15 mouse cellular contexts compared by ENCODE assay signal in genomic region chr7:65430401-65430800, GRCm38 (mm10).
DNase-seq lines count a peak whose midpoint lies in the region; ATAC-seq and TF ChIP-seq lines count a peak whose summit lies in the region.
"Had no signal": no experiment of that assay in that cellular context is flagged by ENCODE, and none has a peak within 500 bp of the region (broad histone marks: within the 10 kb centered on the region; RNA-seq: fewer than 3 reads in every experiment).

No protein-coding gene starts in this region.

- H3K27ac ChIP-seq in brown adipose tissue, adult 24 weeks (replicated peaks; ENCODE audit: low read depth, low read length), result peak overlapping the region; percentile 31; the same call in 1 of the 2 replicates
- 0 out of 2 replicates have a peak overlapping the region, but pooled peaks have one; percentile 44 for H3K27ac ChIP-seq in limb, embryonic 14.5 days (replicated peaks; ENCODE audit: low read depth, low read length)
- H3K27ac ChIP-seq: forebrain, embryonic 13.5 days; heart, embryonic 15.5 days; liver, embryonic 12.5 days; midbrain, embryonic 12.5 days had no signal

- 12% methylated on average over 8 of the region's 8 CpGs for WGBS in limb, embryonic 14.5 days

- H3K9ac ChIP-seq in limb, embryonic 14.5 days (ENCODE audit: low read depth, low read length, severe bottlenecking), result no peak overlapping the region
- H3K9ac ChIP-seq: forebrain, embryonic 13.5 days; heart, embryonic 15.5 days; liver, embryonic 12.5 days; midbrain, embryonic 12.5 days had no signal

- peak; percentile 29 for DNase-seq in kidney, postnatal 14 days
- DNase-seq in kidney, adult 8-10 months, result no peak
- peak; percentile 12 for DNase-seq in limb, embryonic 14.5 days (ENCODE audit: low spot score)
- peak; percentile 27 for DNase-seq in yolk sac, embryonic 10.5 days (ENCODE audit: low spot score)
- no peak for DNase-seq in liver
- DNase-seq in layer of hippocampus, postnatal 25 days (ENCODE audit: extremely low spot score in 1 of 2, low spot score in 1 of 2), result no peak
- DNase-seq: gastrocnemius, postnatal 25 days; thymus, adult 2 months had no signal

- no peak overlapping the region for H3K4me3 ChIP-seq in brown adipose tissue, adult 24 weeks (ENCODE audit: insufficient read depth, low read depth, low read length)
- no peak overlapping the region for H3K4me3 ChIP-seq in limb, embryonic 14.5 days (replicated peaks; ENCODE audit: low read length)
- H3K4me3 ChIP-seq: forebrain, embryonic 13.5 days; heart, embryonic 15.5 days; liver, embryonic 12.5 days; midbrain, embryonic 12.5 days had no signal

- H3K36me3 ChIP-seq in limb, embryonic 14.5 days (ENCODE audit: control insufficient read depth, insufficient read depth, low read length), result no peaks in the 10 kb centered on the region
- H3K36me3 ChIP-seq: heart, embryonic 15.5 days; liver, embryonic 12.5 days; midbrain, embryonic 12.5 days had no signal

- H3K4me2 ChIP-seq in limb, embryonic 14.5 days (replicated peaks; ENCODE audit: low read depth, low read length, severe bottlenecking), result no peak overlapping the region
- H3K4me2 ChIP-seq: forebrain, embryonic 13.5 days; heart, embryonic 15.5 days; liver, embryonic 12.5 days; midbrain, embryonic 12.5 days had no signal

- no peak for ATAC-seq in limb, embryonic 14.5 days (ENCODE audit: low FRiP score, low read depth)
- ATAC-seq: forebrain, embryonic 13.5 days; hindbrain, embryonic 16.5 days; liver, embryonic 12.5 days had no signal

- H3K9me3 ChIP-seq in limb, embryonic 14.5 days (ENCODE audit: control insufficient read depth, low read length), result no peaks in the 10 kb centered on the region
- H3K9me3 ChIP-seq: forebrain, embryonic 13.5 days; heart, embryonic 15.5 days; liver, embryonic 12.5 days; midbrain, embryonic 12.5 days had no signal

- peaks cover 5% of the 10 kb centered on the region for H3K4me1 ChIP-seq in brown adipose tissue, adult 24 weeks (ENCODE audit: control insufficient read depth, insufficient read depth, insufficient read length, low read length)
- H3K4me1 ChIP-seq in limb, embryonic 14.5 days (ENCODE audit: control insufficient read depth, insufficient read depth, low read length), result peaks cover 16% of the 10 kb centered on the region
- H3K4me1 ChIP-seq: heart, embryonic 15.5 days; liver, embryonic 12.5 days had no signal

- TF ChIP-seq POLR2A in limb, embryonic 14.5 days (IDR thresholded peaks at IDR 0.05; ENCODE audit: borderline replicate concordance, extremely low read depth, insufficient read depth, insufficient read length), result no peak

- no peaks in the 10 kb centered on the region for H3K27me3 ChIP-seq in limb, embryonic 14.5 days (ENCODE audit: control insufficient read depth, insufficient read depth, low read length)
- H3K27me3 ChIP-seq: CH12.LX; forebrain, embryonic 13.5 days; heart, embryonic 15.5 days had no signal

Comparison
In these comparisons a context has a peak if more than half of its experiments do, and no peak if none do; other contexts are left out.
1. DNase-seq: peak in kidney, postnatal 14 days (single experiment), limb, embryonic 14.5 days (single experiment) and yolk sac, embryonic 10.5 days (single experiment); none in kidney, adult 8-10 months (0 of 2), liver (single experiment) and layer of hippocampus, postnatal 25 days (0 of 2).